Mouse (Mus musculus) liver, embryonic 14.5 days (tissue): ENCODE data around the gene B3galt5. TPM values are rescaled to one million over a fixed set of nuclear protein-coding genes. Genes with fewer than 3 reads are reported as not detected.

Source experiments
- ATAC-seq: fragments of 200-750 bp; cut with Nextera tagmentation; 2 replicates; pipeline ENCODE4 v1.8.0; 2017; ENCODE audit warnings: moderate number of reproducible peaks, mild to moderate bottlenecking, moderate library complexity; ENCODE audit not compliant: insufficient read depth
- DNase-seq, 3 experiments: peaks; one replicate each; pipeline ENCODE4 v3.0.0-alpha.2; 2012 to 2013; ENCODE audit warnings: low read depth in 3 of 3, low spot score in 3 of 3
- H3K27ac ChIP-seq: fragments of 300-500 bp; sonication (generic); 2 replicates; pipeline ENCODE4 v1.5.1; 2014; ENCODE audit warnings: moderate library complexity, mild to moderate bottlenecking, control low read depth, inconsistent platforms
- H3K27me3 ChIP-seq: fragments of 300-500 bp; sonication (generic); 2 replicates; pipeline ENCODE4 v1.6.1; 2014; ENCODE audit warnings: mild to moderate bottlenecking, low read length, moderate library complexity; ENCODE audit not compliant: control insufficient read depth, insufficient read depth
- H3K36me3 ChIP-seq: fragments of 300-500 bp; sonication (generic); replicated peaks from 2 replicates; pipeline ENCODE4 v1.6.1; 2014; ENCODE audit warnings: low read depth; ENCODE audit not compliant: control insufficient read depth, insufficient read depth
- H3K4me1 ChIP-seq, 2 experiments: fragments of 200-500 bp in 1 of 2; fragments of 300-500 bp in 1 of 2; sonication (generic) in 1 of 2; replicated peaks; 2 replicates each; pipeline ENCODE4 v1.6.1; 2012 to 2014; ENCODE audit warnings: antibody characterized with exemption in 1 of 2, inconsistent platforms in 1 of 2, low read length in 1 of 2; ENCODE audit not compliant: control insufficient read depth in 2 of 2, insufficient read depth in 2 of 2
- H3K4me2 ChIP-seq: fragments of 300-500 bp; sonication (generic); 2 replicates; pipeline ENCODE4 v1.6.1; 2014; ENCODE audit warnings: low read depth, mild to moderate bottlenecking, control low read depth, moderate library complexity
- H3K4me3 ChIP-seq, 2 experiments: fragments of 200-500 bp in 1 of 2; fragments of 300-500 bp in 1 of 2; sonication (generic) in 1 of 2; 2 replicates each; pipeline ENCODE4 v1.5.1; 2012 to 2014; ENCODE audit warnings: low read depth in 2 of 2, low read length in 2 of 2, mild to moderate bottlenecking in 2 of 2, control low read depth in 1 of 2, inconsistent platforms in 1 of 2, moderate library complexity in 1 of 2; ENCODE audit not compliant: insufficient read depth in 1 of 2
- H3K9ac ChIP-seq: fragments of 300-500 bp; sonication (generic); replicated peaks from 2 replicates; pipeline ENCODE4 v1.6.1; 2014; ENCODE audit warnings: mild to moderate bottlenecking, control low read depth, moderate library complexity
- H3K9me3 ChIP-seq: fragments of 300-500 bp; sonication (generic); 2 replicates; pipeline ENCODE4 v1.6.1; 2016; ENCODE audit warnings: low read length, mixed read lengths; ENCODE audit not compliant: control insufficient read depth
- CTCF ChIP-seq: IDR thresholded peaks from 2 replicates; pipeline ENCODE4 v1.5.1; 2016; ENCODE audit warnings: antibody characterized with exemption, low read depth, control low read depth
- EP300 ChIP-seq: IDR thresholded peaks from 2 replicates; pipeline ENCODE4 v1.6.1; 2016; ENCODE audit warnings: antibody characterized with exemption, low read depth
- WGBS: fragments of 180-500 bp; shearing (Covaris S2); extraction: QIAGEN DNeasy Blood & Tissue Kit; methylation state at CpG from one replicate; pipeline ENCODE4 v1.1.7; 2014; ENCODE audit not compliant: insufficient replicate concordance; 5-methylcytosine and 5-hydroxymethylcytosine counted together
- polyA plus RNA-seq, 2 experiments: library from polyadenylated mRNA; depleted of rRNA in 1 of 2; stranded (reverse) in 1 of 2; unstranded in 1 of 2; fragments of >200 nt; fragmentation: Nextera tagmentation in 1 of 2; extraction: Ambion mirVana in 1 of 2; gene quantifications; 2 replicates each; pipeline versions ENCODE4 v1.2.1 to v1.2.3; 2012 to 2014

The B3galt5 gene
- polyA plus RNA-seq, 2 experiments = 0.03 TPM; not detected in 1

GRCm38 (mm10) chr16:96252146-96252545, 16.5 kb downstream of the B3galt5 start:
- Histone ChIP-seq H3K4me3 (no peak overlapping the region), H3K4me2 (no peak overlapping the region), H3K27me3 (no peaks in the 10 kb centered on the region), H3K9ac (no peak overlapping the region), H3K9me3 (no peaks in the 10 kb centered on the region; the same call in 1 of the 2 replicates), H3K4me1 (no peaks in the 10 kb centered on the region), H3K27ac (no peak overlapping the region), H3K36me3 (no peaks in the 10 kb centered on the region)
- DNase-seq (no peak), ATAC-seq (no peak)
- 68% methylated on average over 1 of the region's 1 CpGs for WGBS
- TF ChIP-seq EP300 = no peak
- no peak for TF ChIP-seq CTCF

GRCm38 (mm10) chr16:96258429-96258828, 22.8 kb downstream of the B3galt5 start:
- no peak overlapping the region for H3K4me3 ChIP-seq
- no peaks in the 10 kb centered on the region for H3K36me3 ChIP-seq
- no peaks in the 10 kb centered on the region for H3K9me3 ChIP-seq
- H3K27ac ChIP-seq = no peak overlapping the region
- 73% methylated on average over 8 of the region's 8 CpGs for WGBS
- H3K4me2 ChIP-seq = no peak overlapping the region
- ATAC-seq (no peak), DNase-seq (no peak)
- H3K27me3 ChIP-seq = no peaks in the 10 kb centered on the region
- H3K4me1 ChIP-seq = no peaks in the 10 kb centered on the region
- no peak overlapping the region for H3K9ac ChIP-seq
- no peak for TF ChIP-seq CTCF
- TF ChIP-seq EP300 = no peak

- no peak for TF ChIP-seq CTCF
- TF ChIP-seq EP300 = no peak
- no peaks in the 10 kb centered on the region for H3K9me3 ChIP-seq
- H3K4me2 ChIP-seq = no peak overlapping the region
- no peak overlapping the region for H3K9ac ChIP-seq
- ATAC-seq = no peak
- 0 out of 4 replicates have a peak, but pooled peaks cover 0 to 2% of the 10 kb centered on the region in 2 experiments for H3K4me1 ChIP-seq
- no peaks in the 10 kb centered on the region for H3K36me3 ChIP-seq
- WGBS = 56% methylated on average over 2 of the region's 2 CpGs
- H3K4me3 ChIP-seq = no peak overlapping the region
- H3K27me3 ChIP-seq = no peaks in the 10 kb centered on the region
- no peak overlapping the region for H3K27ac ChIP-seq
- DNase-seq = no peak
These were observed 36.1 kb downstream of the B3galt5 start for GRCm38 (mm10) chr16:96271736-96272135.

- no peak for TF ChIP-seq EP300
- TF ChIP-seq CTCF = no peak
- WGBS = 19% methylated on average over 14 of the region's 14 CpGs
- 0 out of 4 replicates have a peak, but pooled peaks cover 0 to 2% of the 10 kb centered on the region in 2 experiments for H3K4me1 ChIP-seq
- no peaks in the 10 kb centered on the region for H3K9me3 ChIP-seq
- ATAC-seq (no peak), DNase-seq (peak in 1 of 3 experiments; percentile 6)
- H3K4me2 ChIP-seq = no peak overlapping the region
- no peak overlapping the region for H3K4me3 ChIP-seq
- H3K9ac ChIP-seq = no peak overlapping the region
- H3K27me3 ChIP-seq = no peaks in the 10 kb centered on the region
- no peak overlapping the region for H3K27ac ChIP-seq
- H3K36me3 ChIP-seq = no peaks in the 10 kb centered on the region
These were observed 37.5 kb downstream of the B3galt5 start for GRCm38 (mm10) chr16:96272929-96273619.

GRCm38 (mm10) chr16:96276596-96276995, 41.0 kb downstream of the B3galt5 start:
- Histone ChIP-seq H3K27me3 (peaks cover 15% of the 10 kb centered on the region), H3K36me3 (no peaks in the 10 kb centered on the region), H3K4me2 (no peak overlapping the region), H3K4me3 (no peak overlapping the region), H3K9me3 (no peaks in the 10 kb centered on the region), H3K4me1 (0 out of 4 replicates have a peak, but pooled peaks cover 0 to 2% of the 10 kb centered on the region in 2 experiments), H3K27ac (no peak overlapping the region), H3K9ac (no peak overlapping the region)
- 44% methylated on average over 3 of the region's 3 CpGs for WGBS
- ATAC-seq = no peak
- no peak for DNase-seq
- no peak for TF ChIP-seq CTCF
- no peak for TF ChIP-seq EP300
